Mouse (Mus musculus) embryonic facial prominence, embryonic 11.5 days (tissue): ENCODE measurements at regions not wholly inside any gene's neighbourhood (a gene's known extent, or its start where the extent isn't known, plus 50 kb on each side); places are given as distances from the start of the nearest gene placed in this dataset.
A peak's percentile ranks its signal among the peaks of the same experiment; 100 is the strongest.

ENCODE experiments used
- ATAC-seq: fragments of 200-750 bp; cut with Nextera tagmentation; replicated peaks from 2 replicates; pipeline ENCODE4 v1.8.0; 2017; ENCODE audit warnings: low read depth; ENCODE audit not compliant: insufficient number of reproducible peaks, low FRiP score, low TSS enrichment
- DNase-seq: peaks from one replicate; pipeline ENCODE4 v3.0.0-alpha.2; 2015; ENCODE audit warnings: low spot score
- H3K27ac ChIP-seq: fragments of 300-500 bp; sonication (generic); replicated peaks from 2 replicates; pipeline ENCODE4 v1.5.1; 2014; ENCODE audit warnings: mild to moderate bottlenecking, low read depth, low read length, control low read depth
- H3K27me3 ChIP-seq: fragments of 300-500 bp; sonication (generic); 2 replicates; pipeline ENCODE4 v1.6.1; 2014; ENCODE audit warnings: mild to moderate bottlenecking, low read length, moderate library complexity, mixed read lengths; ENCODE audit not compliant: control insufficient read depth, insufficient read depth
- H3K36me3 ChIP-seq: fragments of 300-500 bp; sonication (generic); replicated peaks from 2 replicates; pipeline ENCODE4 v1.6.1; 2014; ENCODE audit warnings: low read depth, mild to moderate bottlenecking, low read length, moderate library complexity, mixed read lengths; ENCODE audit not compliant: control insufficient read depth, insufficient read depth
- H3K4me1 ChIP-seq: fragments of 300-500 bp; sonication (generic); 2 replicates; pipeline ENCODE4 v1.6.1; 2014; ENCODE audit warnings: low read length, mixed read lengths; ENCODE audit not compliant: control insufficient read depth, insufficient read depth
- H3K4me2 ChIP-seq: fragments of 300-500 bp; sonication (generic); 2 replicates; pipeline ENCODE4 v1.6.1; 2014; ENCODE audit warnings: low read depth, mild to moderate bottlenecking, control low read depth, low read length, moderate library complexity
- H3K4me3 ChIP-seq: fragments of 300-500 bp; sonication (generic); 2 replicates; pipeline ENCODE4 v1.5.1; 2014; ENCODE audit warnings: low read depth, low read length, control low read depth
- H3K9ac ChIP-seq: fragments of 300-500 bp; sonication (generic); replicated peaks from 2 replicates; pipeline ENCODE4 v1.6.1; 2014; ENCODE audit warnings: mild to moderate bottlenecking, control low read depth, low read length
- H3K9me3 ChIP-seq: fragments of 300-500 bp; sonication (generic); replicated peaks from 2 replicates; pipeline ENCODE4 v1.6.1; 2016; ENCODE audit warnings: mild to moderate bottlenecking, low read length, inconsistent platforms, mixed read lengths; ENCODE audit not compliant: control insufficient read depth
- WGBS: fragments of 180-500 bp; shearing (Covaris S2); extraction: QIAGEN DNeasy Blood & Tissue Kit; methylation state at CpG from one replicate; pipeline ENCODE4 v1.1.7; 2014; 5-methylcytosine and 5-hydroxymethylcytosine counted together

- H3K4me1 ChIP-seq = no peaks in the 10 kb centered on the region; the same call in 1 of the 2 replicates
- H3K36me3 ChIP-seq = no peaks in the 10 kb centered on the region
- H3K4me2 ChIP-seq = no peak overlapping the region
- no peaks in the 10 kb centered on the region for H3K9me3 ChIP-seq
- WGBS = 10% methylated on average over 12 of the region's 13 CpGs
- H3K9ac ChIP-seq = peak overlapping the region; percentile 11
- no peak overlapping the region for H3K4me3 ChIP-seq
- ATAC-seq (peak; percentile 90), DNase-seq (peak; percentile 94)
- no peaks in the 10 kb centered on the region for H3K27me3 ChIP-seq
- H3K27ac ChIP-seq = peak overlapping the region; percentile 74
Observed at GRCm38 (mm10) chr5:64610562-64611405, 192.4 kb upstream of the Klf3 start.

- ATAC-seq (no peak), DNase-seq (no peak)
- Histone ChIP-seq H3K4me3 (no peak overlapping the region), H3K4me2 (no peak overlapping the region), H3K4me1 (no peaks in the 10 kb centered on the region; the same call in 1 of the 2 replicates), H3K27ac (no peak overlapping the region), H3K27me3 (no peaks in the 10 kb centered on the region), H3K9ac (no peak overlapping the region), H3K36me3 (no peaks in the 10 kb centered on the region), H3K9me3 (no peaks in the 10 kb centered on the region)
- WGBS = 88% methylated on average over 7 of the region's 7 CpGs
Observed at GRCm38 (mm10) chr5:64612017-64612416, 191.2 kb upstream of the Klf3 start.

GRCm38 (mm10) chr5:64613696-64614095 lies 189.5 kb upstream of the Klf3 start:
- WGBS = 96% methylated on average over 3 of the region's 3 CpGs
- no peak for DNase-seq
- Histone ChIP-seq H3K36me3 (no peaks in the 10 kb centered on the region), H3K9ac (no peak overlapping the region), H3K27me3 (no peaks in the 10 kb centered on the region), H3K4me1 (no peaks in the 10 kb centered on the region; the same call in 1 of the 2 replicates), H3K4me3 (no peak overlapping the region), H3K9me3 (no peaks in the 10 kb centered on the region), H3K4me2 (no peak overlapping the region), H3K27ac (no peak overlapping the region)
- no peak for ATAC-seq

- 66% methylated on average over 5 of the region's 5 CpGs for WGBS
- Histone ChIP-seq H3K27me3 (no peaks in the 10 kb centered on the region), H3K4me2 (no peak overlapping the region)
Observed at GRCm38 (mm10) chr5:64618126-64618525, 185.1 kb upstream of the Klf3 start.

GRCm38 (mm10) chr5:64619752-64620151 lies 183.4 kb upstream of the Klf3 start:
- H3K4me3 ChIP-seq = no peak overlapping the region
- no peak for DNase-seq
- no peak overlapping the region for H3K27ac ChIP-seq
- 90% methylated on average over 5 of the region's 5 CpGs for WGBS
- H3K4me2 ChIP-seq = no peak overlapping the region
- no peaks in the 10 kb centered on the region for H3K27me3 ChIP-seq
- H3K9ac ChIP-seq = no peak overlapping the region
- no peaks in the 10 kb centered on the region for H3K9me3 ChIP-seq
- H3K36me3 ChIP-seq = no peaks in the 10 kb centered on the region
- ATAC-seq = no peak
- no peaks in the 10 kb centered on the region for H3K4me1 ChIP-seq

More at GRCm38 (mm10) chr5:64618126-64618525, 185.1 kb upstream of the Klf3 start:
- no peak overlapping the region for H3K27ac ChIP-seq
- H3K4me3 ChIP-seq = no peak overlapping the region
- no peaks in the 10 kb centered on the region for H3K4me1 ChIP-seq
- no peak for DNase-seq
- no peak overlapping the region for H3K9ac ChIP-seq
- no peaks in the 10 kb centered on the region for H3K9me3 ChIP-seq
- no peak for ATAC-seq
- H3K36me3 ChIP-seq = no peaks in the 10 kb centered on the region

GRCm38 (mm10) chr5:64620726-64621125 lies 182.5 kb upstream of the Klf3 start:
- H3K27ac ChIP-seq = no peak overlapping the region
- no peak overlapping the region for H3K9ac ChIP-seq
- H3K27me3 ChIP-seq = no peaks in the 10 kb centered on the region
- ATAC-seq (no peak), DNase-seq (no peak)
- no peak overlapping the region for H3K4me3 ChIP-seq
- no peaks in the 10 kb centered on the region for H3K36me3 ChIP-seq
- H3K9me3 ChIP-seq = no peaks in the 10 kb centered on the region
- 90% methylated on average over 5 of the region's 5 CpGs for WGBS
- H3K4me2 ChIP-seq = no peak overlapping the region
- H3K4me1 ChIP-seq = no peaks in the 10 kb centered on the region

- no peak for DNase-seq
- Histone ChIP-seq H3K4me3 (no peak overlapping the region), H3K27me3 (no peaks in the 10 kb centered on the region), H3K27ac (no peak overlapping the region), H3K4me1 (no peaks in the 10 kb centered on the region), H3K4me2 (no peak overlapping the region), H3K9ac (no peak overlapping the region), H3K9me3 (no peaks in the 10 kb centered on the region), H3K36me3 (no peaks in the 10 kb centered on the region)
- WGBS = 78% methylated on average over 1 of the region's 1 CpGs
- no peak for ATAC-seq
Observed at GRCm38 (mm10) chr5:64621386-64621785, 181.8 kb upstream of the Klf3 start.

GRCm38 (mm10) chr5:64623653-64624052 lies 179.5 kb upstream of the Klf3 start:
- DNase-seq (no peak), ATAC-seq (no peak)
- Histone ChIP-seq H3K4me1 (no peaks in the 10 kb centered on the region), H3K27ac (no peak overlapping the region), H3K9me3 (no peaks in the 10 kb centered on the region), H3K36me3 (no peaks in the 10 kb centered on the region), H3K4me3 (no peak overlapping the region), H3K9ac (no peak overlapping the region), H3K4me2 (no peak overlapping the region), H3K27me3 (no peaks in the 10 kb centered on the region)
- WGBS = 51% methylated on average over 3 of the region's 3 CpGs
